Mouse (Mus musculus): ENCODE data around the gene Grb2.
A peak's percentile ranks its signal among the peaks of the same experiment; 100 is the strongest.

The Grb2 gene

GRCm38 (mm10) chr11:115708209-115708876, at the start of gene Grb2:
Grb2 (minus strand) TSS chr11:115708597.
- DNase-seq (ENCODE audit: low spot score in 2 of 2), result peak; percentile 94

GRCm38 (mm10) chr11:115753485-115753884, 45.1 kb upstream of the Grb2 start:
- DNase-seq (ENCODE audit: low spot score in 2 of 2), result no peak

GRCm38 (mm10) chr11:115752653-115753052, 44.3 kb upstream of the Grb2 start:
- DNase-seq (ENCODE audit: low spot score in 2 of 2), result no peak

- DNase-seq (ENCODE audit: low spot score in 2 of 2), result no peak
Observed at GRCm38 (mm10) chr11:115751725-115752124, 43.3 kb upstream of the Grb2 start.

GRCm38 (mm10) chr11:115749834-115750233, 41.4 kb upstream of the Grb2 start:
- no peak for DNase-seq (ENCODE audit: low spot score in 2 of 2)

GRCm38 (mm10) chr11:115747351-115747750, 39.0 kb upstream of the Grb2 start:
- DNase-seq (ENCODE audit: low spot score in 2 of 2), result no peak

GRCm38 (mm10) chr11:115746762-115747161, 38.4 kb upstream of the Grb2 start:
- no peak for DNase-seq (ENCODE audit: low spot score in 2 of 2)

GRCm38 (mm10) chr11:115746109-115746508, 37.7 kb upstream of the Grb2 start:
- no peak for DNase-seq (ENCODE audit: low spot score in 2 of 2)

GRCm38 (mm10) chr11:115744385-115744784, 36.0 kb upstream of the Grb2 start:
- no peak for DNase-seq (ENCODE audit: low spot score in 2 of 2)

GRCm38 (mm10) chr11:115742926-115743325, 34.5 kb upstream of the Grb2 start:
- no peak for DNase-seq (ENCODE audit: low spot score in 2 of 2)

- DNase-seq (ENCODE audit: low spot score in 2 of 2), result no peak
Observed at GRCm38 (mm10) chr11:115741070-115741469, 32.7 kb upstream of the Grb2 start.

GRCm38 (mm10) chr11:115738275-115738885, 30.0 kb upstream of the Grb2 start:
- no peak for DNase-seq (ENCODE audit: low spot score in 2 of 2)

- no peak for DNase-seq (ENCODE audit: low spot score in 2 of 2)
Observed at GRCm38 (mm10) chr11:115737608-115738208, 29.3 kb upstream of the Grb2 start.

- no peak for DNase-seq (ENCODE audit: low spot score in 2 of 2)
Observed at GRCm38 (mm10) chr11:115734041-115734686, 25.8 kb upstream of the Grb2 start.

GRCm38 (mm10) chr11:115723231-115723630, 14.8 kb upstream of the Grb2 start:
- no peak for DNase-seq (ENCODE audit: low spot score in 2 of 2)

- peak; percentile 55 to 58 for DNase-seq (ENCODE audit: low spot score in 2 of 2)
Observed at GRCm38 (mm10) chr11:115722638-115723037, 14.2 kb upstream of the Grb2 start.

GRCm38 (mm10) chr11:115717660-115718390, 9.4 kb upstream of the Grb2 start:
- no peak for DNase-seq (ENCODE audit: low spot score in 2 of 2)

GRCm38 (mm10) chr11:115716410-115717338, 8.3 kb upstream of the Grb2 start:
- DNase-seq (ENCODE audit: low spot score in 2 of 2), result no peak

GRCm38 (mm10) chr11:115714491-115714890, 6.1 kb upstream of the Grb2 start:
- no peak for DNase-seq (ENCODE audit: low spot score in 2 of 2)

- DNase-seq (ENCODE audit: low spot score in 2 of 2), result no peak
Observed at GRCm38 (mm10) chr11:115713447-115713846, 5.0 kb upstream of the Grb2 start.

All from right cerebral cortex, postnatal 36 days (tissue).